Mouse (Mus musculus) embryo, embryonic 9.5 days (tissue): ENCODE results near the gene Mrpl44.

ENCODE experiments used
- DNase-seq: peaks from one replicate; pipeline ENCODE4 v3.0.0-alpha.2; 2017; ENCODE audit errors: extremely low spot score

Mrpl44 gene

DNA sequence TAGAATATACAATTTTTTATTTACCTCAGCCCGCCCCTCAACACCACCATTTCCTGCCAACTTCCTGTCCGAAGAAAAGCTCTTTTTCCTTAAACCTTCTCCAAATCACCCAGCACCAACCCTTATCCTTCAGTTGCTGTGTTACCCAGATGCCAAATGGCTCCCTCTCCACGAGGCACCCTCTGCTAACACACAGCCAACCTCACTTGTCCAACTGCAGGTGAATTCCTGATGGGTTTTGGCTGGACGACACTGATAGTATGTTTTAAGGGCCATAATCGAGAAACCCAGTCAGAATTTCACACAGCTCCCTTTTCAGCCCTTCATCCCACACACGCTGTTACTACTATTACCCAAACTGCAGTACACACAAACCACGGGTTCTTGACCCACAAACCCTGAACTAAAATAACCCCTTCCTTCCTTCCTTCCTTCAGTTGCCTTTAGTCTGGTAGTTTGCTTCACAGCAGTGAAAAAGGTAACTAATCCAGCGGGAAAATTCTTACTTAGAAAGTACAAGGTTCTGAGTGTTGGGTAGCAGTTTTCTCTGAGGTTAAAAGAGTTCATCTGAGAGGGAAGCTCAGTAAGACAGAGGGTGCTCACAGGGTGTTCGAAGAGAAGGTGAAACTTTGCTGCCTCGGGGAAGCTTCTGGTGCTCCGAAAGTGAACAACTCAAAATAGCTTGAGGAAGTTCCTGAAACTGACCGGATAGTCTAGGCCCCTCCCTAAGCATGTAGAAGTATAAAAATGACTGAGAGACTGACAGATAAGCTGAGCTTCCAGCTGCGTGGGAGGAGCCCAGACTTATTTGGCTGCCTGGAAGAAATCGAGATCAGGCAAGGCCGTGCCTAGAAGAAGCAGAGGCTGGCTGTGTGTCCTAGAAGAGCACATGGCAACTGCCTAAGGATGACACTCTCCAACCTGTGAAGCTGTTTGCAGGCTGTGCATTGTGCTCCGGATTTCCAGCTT is 13.3 kb upstream of the Mrpl44 start:
- no peak for DNase-seq

DNA sequence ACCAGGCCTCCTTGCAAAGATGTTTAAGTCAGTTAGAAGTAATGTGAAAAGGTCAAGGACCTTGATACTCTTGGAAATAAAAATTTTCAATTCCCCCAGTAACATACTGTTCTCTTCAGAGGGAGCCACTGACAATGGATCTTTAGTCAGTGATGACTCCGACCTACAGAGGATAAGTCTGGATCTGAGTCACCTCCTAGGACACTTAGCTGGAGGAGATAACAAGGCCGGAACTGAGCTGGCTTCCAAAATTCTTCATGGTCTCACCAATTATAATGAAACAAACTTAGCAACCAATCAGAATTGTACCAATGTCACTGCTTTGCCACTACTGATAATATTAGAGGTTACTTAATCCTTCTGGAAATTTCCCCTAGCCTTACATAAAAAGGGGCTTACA is 11.8 kb upstream of the Mrpl44 start:
- DNase-seq, result no peak

DNA sequence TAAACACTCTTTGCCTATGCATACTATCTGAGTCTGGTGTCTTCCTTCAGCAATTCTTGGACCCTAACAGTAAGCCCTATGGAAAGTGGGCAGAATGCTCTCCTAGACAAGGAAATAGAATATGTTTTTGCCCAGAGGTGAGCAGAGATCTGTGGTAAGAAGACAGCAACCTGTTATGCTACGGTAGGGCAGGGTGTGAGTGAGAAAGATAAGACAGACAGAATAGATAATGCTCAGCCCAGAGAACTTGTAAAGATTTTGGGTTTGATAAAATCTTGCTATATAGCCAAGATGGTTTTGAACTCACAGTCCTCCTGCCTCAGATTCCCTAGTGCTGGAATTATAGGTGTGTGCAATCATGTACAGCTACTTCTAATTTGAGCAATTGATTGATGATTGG is 11.3 kb upstream of the Mrpl44 start:
- DNase-seq, result no peak

DNA sequence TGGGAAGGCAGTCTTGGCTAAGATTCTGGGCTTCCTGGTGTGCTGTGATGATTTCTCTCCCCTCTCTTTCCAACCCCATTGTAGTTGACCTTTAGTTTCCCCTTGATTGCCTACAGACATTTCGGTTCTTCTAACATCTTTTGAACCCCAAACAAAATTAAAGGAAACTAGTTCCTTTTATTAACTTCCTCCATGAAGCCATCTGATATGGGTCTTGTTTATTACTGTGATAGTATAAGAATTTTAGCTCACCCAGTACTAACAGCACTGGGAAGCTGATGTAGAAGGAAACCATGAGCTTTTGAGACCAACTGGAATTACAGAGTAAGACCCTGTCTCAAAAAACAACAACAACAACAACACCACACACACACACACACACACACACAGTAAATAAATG is 7.6 kb upstream of the Mrpl44 start:
- DNase-seq, result no peak

DNA sequence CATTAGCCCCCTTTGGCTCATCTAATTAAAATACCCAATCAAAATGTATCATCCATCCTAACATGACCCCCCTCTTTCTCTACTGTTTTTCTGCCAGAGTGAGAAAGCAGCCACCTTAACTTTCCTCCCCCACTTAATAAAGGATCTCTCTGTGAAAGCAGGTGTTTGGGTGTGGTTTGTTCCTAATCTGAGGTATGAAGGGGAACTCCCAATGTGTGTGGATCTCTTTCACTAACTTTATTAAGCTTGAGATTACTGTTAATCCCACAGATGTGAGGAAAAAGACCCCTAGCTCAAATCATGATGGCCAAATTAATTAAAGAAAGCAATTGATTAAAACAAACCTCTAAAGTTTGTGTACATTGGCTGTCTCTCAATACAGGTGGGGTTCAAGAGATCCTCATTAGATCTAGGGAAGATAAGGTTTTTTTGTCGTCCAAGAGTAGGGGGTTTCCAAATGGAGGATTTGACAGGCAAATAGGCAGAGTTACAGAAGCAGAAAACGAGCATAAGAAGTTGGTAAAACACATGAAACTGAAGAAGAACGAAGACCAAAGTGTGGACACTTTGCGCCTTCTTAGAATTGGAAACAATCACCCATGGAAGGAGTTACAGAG is 1.5 kb upstream of the Mrpl44 start:
- DNase-seq, result no peak

DNA sequence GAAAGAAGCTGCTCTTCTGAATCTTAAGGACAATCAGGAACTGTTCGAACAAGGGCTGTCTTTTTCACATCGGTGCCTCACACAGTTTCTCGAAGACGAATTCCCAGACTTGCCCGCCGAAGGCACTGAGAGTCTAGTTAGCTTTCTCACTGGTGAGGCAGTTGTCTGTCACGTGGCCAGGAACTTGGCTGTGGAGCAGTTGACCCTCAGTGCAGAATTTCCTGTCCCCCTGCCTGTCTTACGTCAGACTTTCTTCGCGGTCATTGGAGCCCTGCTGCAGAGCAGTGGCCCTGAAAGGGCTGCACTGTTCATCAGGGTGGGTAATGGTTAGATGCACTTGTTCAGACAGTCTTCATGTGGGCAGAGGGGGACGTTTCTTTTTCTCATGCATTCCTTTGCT is 2.2 kb downstream of the Mrpl44 start:
- no peak for DNase-seq

DNA sequence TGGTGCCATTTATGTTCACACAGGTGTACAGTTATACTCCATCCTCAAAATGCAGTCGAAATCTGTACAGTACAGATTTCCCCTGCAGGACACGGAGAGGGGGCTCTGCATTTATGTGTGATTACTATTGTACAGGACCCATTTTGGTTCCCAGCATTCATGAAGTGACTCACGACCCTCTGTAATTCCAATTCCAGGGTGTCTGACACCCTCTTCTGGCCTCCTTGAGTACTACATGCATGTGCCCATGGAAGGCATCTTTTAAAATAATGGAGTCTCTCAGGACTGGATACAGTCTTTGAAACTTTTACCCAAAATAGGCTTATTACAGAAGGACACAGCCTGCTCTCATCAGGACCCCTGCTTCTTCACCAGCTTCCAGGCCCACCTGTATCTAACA is 6.6 kb downstream of the Mrpl44 start:
- DNase-seq, result no peak

DNA sequence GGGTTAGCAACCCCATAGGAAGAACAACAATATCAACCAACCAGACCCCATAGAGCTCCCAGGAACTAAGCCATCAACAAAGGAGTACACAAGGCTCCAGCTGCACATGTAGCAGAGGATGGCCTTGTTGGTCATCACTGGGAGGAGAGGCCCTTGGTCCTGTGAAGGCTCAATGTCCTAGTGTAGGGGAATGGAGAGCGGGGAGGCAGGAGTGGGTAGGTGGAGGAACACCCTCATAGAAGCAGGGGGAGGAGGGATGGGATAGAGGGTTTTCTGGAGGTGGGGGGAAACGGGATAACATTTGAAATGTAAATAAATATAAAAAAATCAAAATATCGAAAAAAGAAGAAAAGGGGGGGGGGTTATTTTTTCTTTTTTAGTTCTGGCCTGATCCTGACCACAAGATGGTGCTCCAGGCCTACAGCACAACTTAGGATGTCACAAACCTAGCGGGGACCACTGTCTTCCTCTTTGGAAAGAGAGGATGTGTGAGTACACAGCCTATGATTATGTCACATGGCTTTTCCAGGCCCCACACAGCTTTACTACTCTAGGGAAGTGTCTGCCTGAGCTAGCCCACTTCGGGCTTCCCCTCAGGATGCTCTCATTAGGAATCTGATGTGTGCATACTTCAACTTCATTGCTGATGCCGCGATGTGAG is 10.6 kb downstream of the Mrpl44 start:
- no peak for DNase-seq

DNA sequence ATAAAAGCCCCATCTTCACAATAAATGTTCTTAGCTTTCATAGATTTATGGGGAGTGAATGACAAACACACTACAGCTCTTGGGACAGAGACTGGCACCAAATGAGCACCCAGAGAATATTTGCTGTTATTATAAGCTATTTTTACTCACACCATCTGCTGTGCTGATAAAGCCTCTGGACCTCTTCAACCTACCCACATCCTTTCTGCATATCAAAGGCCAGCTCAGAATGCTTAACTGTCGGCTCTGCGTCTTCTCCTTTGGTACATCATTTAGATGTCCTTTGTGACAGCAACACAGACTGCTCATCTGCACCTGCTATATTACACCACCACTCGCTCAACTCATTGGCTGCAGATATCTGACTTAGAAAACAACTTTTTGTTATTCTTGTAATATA is 21.3 kb downstream of the Mrpl44 start:
- no peak for DNase-seq

DNA sequence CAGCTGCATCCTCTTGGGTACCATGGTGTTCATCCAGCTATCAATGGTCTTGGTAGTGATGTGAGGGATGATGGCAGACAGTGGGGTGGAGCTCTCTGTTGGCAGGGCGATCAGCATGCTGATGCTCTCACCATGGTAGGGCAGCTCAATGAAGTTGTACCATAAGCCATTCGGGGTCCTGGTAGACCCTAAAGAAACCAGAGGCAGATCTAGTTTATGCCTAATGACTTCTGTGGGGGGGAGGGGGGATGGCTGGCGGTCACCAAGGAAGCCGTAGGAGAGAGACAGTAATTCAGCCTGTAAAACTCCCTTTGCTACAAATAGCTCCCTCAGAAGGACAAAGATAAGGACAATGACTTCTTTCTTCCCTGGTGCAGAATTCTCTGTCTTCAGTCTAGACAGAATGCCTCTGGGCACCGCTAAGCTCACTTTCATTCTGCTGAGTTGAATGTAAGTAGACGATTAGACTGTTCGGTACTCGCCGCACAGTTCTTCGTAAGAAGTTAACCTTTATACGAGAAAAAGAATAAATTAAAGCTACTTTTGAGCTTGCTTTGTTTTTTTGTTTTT is 27.1 kb downstream of the Mrpl44 start:
- no peak for DNase-seq

DNA sequence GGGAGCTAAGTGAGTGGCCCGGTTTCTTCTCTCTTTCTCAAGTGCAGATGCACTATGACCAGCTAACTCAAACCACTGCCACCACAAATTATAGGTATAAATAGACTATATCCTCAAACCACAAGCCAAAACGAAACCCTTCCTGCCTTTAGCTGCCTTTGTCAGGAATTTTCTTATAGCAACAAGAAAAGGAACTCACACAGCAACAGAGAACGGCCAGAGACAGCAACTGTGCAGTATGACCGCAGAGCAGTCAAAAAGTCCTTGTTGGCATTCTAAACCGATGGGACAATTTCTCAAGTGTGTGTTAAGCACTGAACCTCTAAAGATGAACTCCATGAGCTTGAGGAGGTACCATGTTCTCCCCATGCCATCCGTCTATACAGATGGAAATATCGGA is 27.8 kb downstream of the Mrpl44 start:
- DNase-seq, result no peak

DNA sequence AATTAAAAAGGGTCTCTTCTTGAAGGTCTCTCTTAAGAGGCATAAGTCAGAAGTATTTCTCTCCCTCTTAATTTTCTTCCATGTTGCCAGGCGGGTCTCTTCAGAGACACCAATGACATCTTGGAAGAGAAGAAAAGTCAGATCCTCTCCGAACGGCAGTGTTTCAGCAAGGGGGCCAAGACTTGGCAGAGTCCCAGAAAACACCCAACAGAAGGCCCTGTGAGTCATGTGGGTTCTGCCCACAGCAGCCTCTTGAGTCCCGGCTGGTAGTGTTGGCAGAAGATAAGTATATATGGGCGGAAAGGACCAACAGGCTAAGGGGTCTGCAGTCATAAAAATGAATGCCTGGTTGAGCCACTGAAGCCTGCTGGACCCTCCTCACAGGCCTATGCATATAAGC is 31.0 kb downstream of the Mrpl44 start:
- no peak for DNase-seq

DNA sequence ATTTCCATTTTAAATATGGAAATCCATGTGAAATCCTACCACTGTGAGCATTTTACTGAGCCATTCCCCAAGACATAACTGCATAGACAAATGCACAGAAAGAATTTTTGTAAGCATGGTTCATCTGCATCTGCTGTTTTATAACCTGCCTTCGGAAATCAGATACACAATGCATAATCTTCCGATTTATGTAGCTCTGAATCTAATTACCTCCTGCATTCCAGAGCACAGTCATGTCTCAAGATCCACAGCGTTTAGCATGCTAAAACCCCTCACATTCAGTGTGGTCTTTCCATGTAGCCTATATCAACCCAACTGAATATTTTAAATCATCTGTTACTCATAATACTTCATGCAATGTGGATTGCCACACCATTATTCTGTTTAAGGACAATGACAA is 33.6 kb downstream of the Mrpl44 start:
- no peak for DNase-seq

DNA sequence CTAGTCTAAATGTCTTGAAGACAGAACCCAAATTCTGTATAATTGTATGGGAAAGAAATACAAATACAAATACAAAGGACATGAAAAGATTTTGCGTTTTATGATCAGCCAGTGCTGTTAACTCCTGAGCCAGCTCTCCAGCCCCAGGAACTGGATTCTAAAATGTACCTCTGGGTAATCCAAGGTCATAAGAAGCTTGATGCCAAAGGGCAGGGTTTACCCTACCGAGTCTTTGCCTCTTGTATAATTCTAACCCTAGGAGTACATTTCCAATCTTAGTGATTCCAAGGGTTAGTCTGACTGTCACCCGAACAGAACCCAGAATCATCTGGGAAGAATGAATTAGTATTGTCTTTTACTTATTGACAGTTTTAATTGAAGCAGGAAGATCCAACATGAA is 39.6 kb downstream of the Mrpl44 start:
- DNase-seq, result no peak

DNA sequence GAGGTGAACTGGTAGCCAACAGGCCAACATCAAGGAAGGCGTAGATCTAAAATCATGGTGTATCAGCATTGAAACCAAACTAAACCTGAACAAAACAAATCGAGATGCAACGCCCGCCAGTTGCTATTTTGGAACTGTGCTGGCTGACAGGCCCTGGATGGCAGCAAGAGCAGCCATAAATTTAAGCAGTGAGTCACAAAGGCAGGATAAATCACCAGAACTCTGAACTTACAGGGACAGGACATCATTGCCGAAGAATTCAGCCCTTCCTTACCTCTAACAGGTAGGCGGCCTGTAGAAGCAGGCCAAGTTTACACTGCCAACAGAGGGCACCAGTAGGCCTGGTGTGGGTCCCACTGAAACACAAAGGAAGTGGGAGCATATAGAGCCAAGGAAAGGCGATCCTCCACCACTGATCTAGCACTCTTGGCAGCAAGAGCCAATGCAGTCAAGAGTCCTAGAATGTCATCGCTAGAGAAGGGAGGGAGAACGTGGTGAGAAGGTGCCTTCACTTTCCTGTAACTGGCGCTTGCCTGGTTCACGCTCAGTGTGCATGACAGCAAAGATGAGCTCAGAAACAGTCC is 43.6 kb downstream of the Mrpl44 start:
- DNase-seq, result no peak

DNA sequence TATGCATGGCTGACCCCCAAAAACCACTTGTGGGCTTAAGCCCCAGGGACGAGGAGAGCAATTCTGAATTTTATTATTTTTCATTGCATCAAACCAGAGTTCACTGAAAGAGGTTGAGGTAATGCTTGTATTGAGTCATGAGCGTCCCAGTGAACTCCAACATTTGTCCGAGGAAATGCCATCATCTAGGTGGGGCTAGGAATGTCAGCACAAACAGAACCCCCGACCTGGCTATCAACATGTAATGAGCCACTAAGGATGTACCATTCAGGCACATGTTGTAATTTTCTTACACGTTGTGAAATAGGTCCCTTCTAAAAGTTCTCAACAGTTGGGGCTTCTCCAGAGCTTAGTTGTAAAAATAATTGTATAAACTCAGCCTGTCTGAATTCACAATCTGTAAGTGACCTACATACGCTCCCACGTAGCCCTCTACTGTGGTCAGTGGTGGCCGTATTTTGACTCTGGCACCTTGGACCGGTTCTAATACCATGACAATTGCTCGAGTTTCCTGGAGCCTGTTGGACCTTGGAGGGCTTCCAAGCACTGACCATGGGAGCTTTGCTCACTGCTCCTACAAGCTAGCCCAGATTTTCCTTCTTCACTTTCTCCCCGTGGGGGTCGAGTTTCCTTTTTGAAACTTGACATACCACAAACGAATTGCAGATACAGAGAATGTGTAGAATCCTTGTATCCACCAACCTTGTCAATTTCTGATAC is 47.1 kb downstream of the Mrpl44 start:
- DNase-seq, result no peak

DNA sequence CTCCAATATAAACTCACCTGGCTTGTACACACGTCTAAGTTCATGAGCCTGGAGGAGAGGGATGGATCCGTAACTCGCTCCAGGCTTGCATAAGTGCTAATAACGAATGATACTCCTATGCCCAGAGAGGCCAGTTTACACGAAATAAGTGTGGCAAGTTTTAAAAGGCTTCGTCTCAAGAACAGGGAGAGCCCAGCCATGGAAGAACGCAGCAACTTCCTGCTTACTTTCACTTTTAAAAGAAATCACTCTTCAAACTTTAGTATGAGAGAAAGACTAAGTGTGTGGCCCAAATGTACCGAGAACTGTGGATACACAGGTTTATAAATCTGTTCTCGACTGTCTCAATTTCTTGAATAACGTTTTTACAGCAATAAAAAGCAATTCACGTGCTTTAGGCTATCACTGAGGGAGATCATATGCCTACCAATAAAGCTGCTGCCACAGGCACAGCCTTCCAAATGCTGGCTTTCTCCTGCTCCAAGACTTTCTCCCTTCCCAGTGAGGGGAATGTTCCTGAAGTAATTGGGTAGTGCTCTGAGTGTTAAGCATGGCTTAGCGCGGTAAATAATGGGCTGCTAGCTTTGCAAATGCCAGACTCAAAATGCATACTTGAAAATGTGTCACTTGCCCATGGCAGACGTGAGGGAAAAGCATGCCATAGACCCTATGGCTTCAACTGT is 48.3 kb downstream of the Mrpl44 start:
- no peak for DNase-seq
